Mouse (Mus musculus) CH12.LX (cell line): ENCODE results near the gene Flnc. TPM values are rescaled to one million over a fixed set of nuclear protein-coding genes. Genes with fewer than 3 reads are reported as not detected.

Experiments used
- DNase-seq: peaks from one replicate; pipeline ENCODE4 v3.0.0-alpha.2; 2013; ENCODE audit errors: extremely low read depth
- H3K27ac ChIP-seq: 2 replicates; pipeline ENCODE4 v1.5.1; 2012; ENCODE audit warnings: low read depth, mild to moderate bottlenecking, control low read depth, moderate library complexity; ENCODE audit not compliant: insufficient read depth
- H3K27me3 ChIP-seq: replicated peaks from 2 replicates; pipeline ENCODE3; 2012; ENCODE audit warnings: inconsistent platforms
- H3K36me3 ChIP-seq, 2 experiments: replicated peaks in 1 of 2; 2 replicates each; pipeline versions ENCODE3 to v1.6.1; 2012; ENCODE audit warnings: inconsistent platforms in 1 of 2, low read length in 1 of 2, mild to moderate bottlenecking in 1 of 2, mixed read lengths in 1 of 2, moderate library complexity in 1 of 2; ENCODE audit not compliant: control insufficient read depth in 1 of 2, insufficient read depth in 1 of 2
- H3K4me1 ChIP-seq, 2 experiments: 2 replicates each; pipeline ENCODE4 v1.6.1; 2012; ENCODE audit warnings: inconsistent platforms in 1 of 2, moderate library complexity in 1 of 2; ENCODE audit not compliant: insufficient read depth in 2 of 2, control insufficient read depth in 1 of 2
- H3K4me2 ChIP-seq: 2 replicates; pipeline ENCODE4 v1.6.1; 2012; ENCODE audit warnings: low read depth, mild to moderate bottlenecking, control low read depth; ENCODE audit not compliant: poor library complexity, insufficient read depth, severe bottlenecking
- H3K4me3 ChIP-seq, 3 experiments: fragments of 150-350 bp in 1 of 3; sonication (generic) in 1 of 3; replicated peaks in 1 of 3; 2 replicates each; pipeline versions ENCODE3 to v1.5.1; 2011 to 2012; ENCODE audit warnings: low read depth in 2 of 3, low read length in 2 of 3, mild to moderate bottlenecking in 2 of 3, moderate library complexity in 2 of 3, control low read depth in 1 of 3, improper control_type of control experiment in 1 of 3, inconsistent platforms in 1 of 3, mixed read lengths in 1 of 3; ENCODE audit not compliant: poor library complexity in 1 of 3
- H3K79me2 ChIP-seq: replicated peaks from 2 replicates; pipeline ENCODE4 v1.6.1; 2012; ENCODE audit warnings: mild to moderate bottlenecking, moderate library complexity; ENCODE audit not compliant: control insufficient read depth, poor library complexity, insufficient read depth, severe bottlenecking; ENCODE audit errors: extremely low read depth
- H3K9ac ChIP-seq: 2 replicates; pipeline ENCODE4 v1.6.1; 2012; ENCODE audit warnings: low read depth, mild to moderate bottlenecking, control low read depth, moderate library complexity; ENCODE audit not compliant: insufficient read depth
- H3K9me3 ChIP-seq: replicated peaks from 2 replicates; pipeline ENCODE3; 2012; ENCODE audit warnings: low read length, inconsistent platforms, mixed read lengths
- CTCF ChIP-seq, 2 experiments: IDR thresholded peaks in 1 of 2; conservative IDR thresholded peaks in 1 of 2; 2 replicates each; pipeline ENCODE4 v1.5.1; 2011 to 2012; ENCODE audit warnings: low read depth in 2 of 2, low read length in 2 of 2, improper control_type of control experiment in 1 of 2, inconsistent platforms in 1 of 2, mild to moderate bottlenecking in 1 of 2, moderate library complexity in 1 of 2
- E2F4 ChIP-seq: IDR thresholded peaks from 2 replicates; pipeline ENCODE4 v1.6.1; 2011; ENCODE audit warnings: low read depth, low read length, improper control_type of control experiment; ENCODE audit not compliant: insufficient replicate concordance
- JUND ChIP-seq: conservative IDR thresholded peaks from 2 replicates; pipeline ENCODE4 v1.6.1; 2011; ENCODE audit warnings: low read depth, low read length, improper control_type of control experiment
- MAX ChIP-seq: IDR thresholded peaks from 2 replicates; pipeline ENCODE4 v1.6.1; 2011; ENCODE audit warnings: low read length, improper control_type of control experiment
- MXI1 ChIP-seq: IDR thresholded peaks from 2 replicates; pipeline ENCODE4 v1.6.1; 2011; ENCODE audit warnings: mild to moderate bottlenecking, low read depth, low read length, improper control_type of control experiment
- RAD21 ChIP-seq: IDR thresholded peaks from 2 replicates; pipeline ENCODE4 v1.6.1; 2011; ENCODE audit warnings: low read depth, mild to moderate bottlenecking, low read length, improper control_type of control experiment, moderate library complexity
- SMC3 ChIP-seq: IDR thresholded peaks from 2 replicates; pipeline ENCODE4 v1.6.1; 2011; ENCODE audit warnings: low read depth, low read length, improper control_type of control experiment
- TCF12 ChIP-seq: IDR thresholded peaks from 2 replicates; pipeline ENCODE4 v1.6.1; 2014; ENCODE audit warnings: low read depth, mild to moderate bottlenecking, inconsistent platforms, low read length, improper control_type of control experiment
- ZNF384 ChIP-seq: IDR thresholded peaks from 2 replicates; pipeline ENCODE4 v1.6.1; 2012; ENCODE audit warnings: low read depth, low read length, improper control_type of control experiment, inconsistent platforms
- dilution Hi-C: fragments of 300-500 bp; cut with MboI; formaldehyde crosslinking; loops from 2 replicates; pipeline ENCODE4 v1.14.3; 2020; ENCODE audit warnings: low sequenced_read_pairs; ENCODE audit not compliant: extremely low pct_unique_long_range_greater_than_20kb, extremely low pct_ligation_motif_present
- in situ Hi-C: fragments of 300-500 bp; cut with MboI; formaldehyde crosslinking; loops from 3 replicates; pipeline ENCODE4 v1.14.3; 2019; ENCODE audit warnings: low sequenced_read_pairs, low pct_ligation_motif_present, low pct_unique_long_range_greater_than_20kb, mixed read lengths
- polyA plus RNA-seq: library from polyadenylated mRNA; unstranded; fragments of >175 nt; gene quantifications from 2 replicates; pipeline ENCODE4 v1.2.1, GENCODE M21; 2012; ENCODE audit warnings: low read depth; ENCODE audit not compliant: insufficient read length
- total RNA-seq, 2 experiments: library from RNA; depleted of rRNA; stranded (reverse); fragments of 300-350 nt in 1 of 2; fragments of >200 nt in 1 of 2; gene quantifications; 2 replicates each; pipeline ENCODE4 v1.2.3; 2012 to 2014

Flnc gene
- total and polyA plus RNA-seq, 3 experiments = 0.24 to 0.76 (median 0.60) TPM

GRCm38 (mm10) chr6:29500810-29501209 is 67.8 kb downstream of the Flnc start:
- Histone ChIP-seq H3K4me1 (no peaks in the 10 kb centered on the region), H3K4me2 (no peak overlapping the region), H3K9ac (no peak overlapping the region), H3K27ac (no peak overlapping the region), H3K4me3 (no peak overlapping the region), H3K27me3 (peaks cover 44% of the 10 kb centered on the region), H3K9me3 (peaks cover 6% of the 10 kb centered on the region), H3K36me3 (no peaks in the 10 kb centered on the region), H3K79me2 (no peaks in the 10 kb centered on the region)
- dilution Hi-C loops (no loop called here), in situ Hi-C loops (no loop called here)
- DNase-seq = no peak
- TF ChIP-seq JUND (no peak), TCF12 (no peak), MXI1 (no peak)

- DNase-seq = peak; percentile 27
- H3K27me3 ChIP-seq = peaks cover 37% of the 10 kb centered on the region
These were observed 68.5 kb downstream of the Flnc start for GRCm38 (mm10) chr6:29501599-29501998.

GRCm38 (mm10) chr6:29505493-29505892 is 72.4 kb downstream of the Flnc start:
- Histone ChIP-seq H3K36me3 (no peaks in the 10 kb centered on the region), H3K4me2 (no peak overlapping the region), H3K9ac (no peak overlapping the region), H3K4me1 (no peaks in the 10 kb centered on the region), H3K79me2 (no peaks in the 10 kb centered on the region), H3K27me3 (peaks cover 24% of the 10 kb centered on the region), H3K4me3 (no peak overlapping the region), H3K27ac (no peak overlapping the region), H3K9me3 (no peaks in the 10 kb centered on the region)
- in situ Hi-C loops = no loop called here
- DNase-seq = no peak
- dilution Hi-C loops = no loop called here
- TF ChIP-seq CTCF (conservative IDR thresholded peaks at IDR 0.05 in 1 of 2, IDR thresholded peaks at IDR 0.05 in 1 of 2; ENCODE audit: low read depth in 2 of 2, low read length in 2 of 2) = peak in 1 of 2 experiments; percentile 52; a peak in 2 of 4 replicates
- TF ChIP-seq E2F4 = no peak
- peak; percentile 41; the same call in 1 of the 2 replicates for TF ChIP-seq SMC3

More at GRCm38 (mm10) chr6:29501599-29501998, 68.5 kb downstream of the Flnc start:
- H3K27ac ChIP-seq = no peak overlapping the region
- no peak overlapping the region for H3K9ac ChIP-seq
- no peak for TF ChIP-seq ZNF384
- TF ChIP-seq CTCF (conservative IDR thresholded peaks at IDR 0.05 in 1 of 2, IDR thresholded peaks at IDR 0.05 in 1 of 2; ENCODE audit: low read depth in 2 of 2, low read length in 2 of 2) = peak; percentile 12 to 75; a peak in 2 of 4 replicates
- TF ChIP-seq SMC3 = peak; percentile 69
- TF ChIP-seq MAX = no peak
- peak; percentile 68 for TF ChIP-seq RAD21
- peaks cover 6% of the 10 kb centered on the region for H3K9me3 ChIP-seq
- no peaks in the 10 kb centered on the region for H3K4me1 ChIP-seq
- H3K79me2 ChIP-seq = no peaks in the 10 kb centered on the region
- no peak overlapping the region for H3K4me2 ChIP-seq
- no peak overlapping the region for H3K4me3 ChIP-seq
- H3K36me3 ChIP-seq = no peaks in the 10 kb centered on the region
- dilution Hi-C loops (no loop called here), in situ Hi-C loops (no loop called here)
